Mouse (Mus musculus): ENCODE measurements around the gene Tep1.
A peak's percentile ranks its signal among the peaks of the same experiment; 100 is the strongest.

The Tep1 gene

DNA sequence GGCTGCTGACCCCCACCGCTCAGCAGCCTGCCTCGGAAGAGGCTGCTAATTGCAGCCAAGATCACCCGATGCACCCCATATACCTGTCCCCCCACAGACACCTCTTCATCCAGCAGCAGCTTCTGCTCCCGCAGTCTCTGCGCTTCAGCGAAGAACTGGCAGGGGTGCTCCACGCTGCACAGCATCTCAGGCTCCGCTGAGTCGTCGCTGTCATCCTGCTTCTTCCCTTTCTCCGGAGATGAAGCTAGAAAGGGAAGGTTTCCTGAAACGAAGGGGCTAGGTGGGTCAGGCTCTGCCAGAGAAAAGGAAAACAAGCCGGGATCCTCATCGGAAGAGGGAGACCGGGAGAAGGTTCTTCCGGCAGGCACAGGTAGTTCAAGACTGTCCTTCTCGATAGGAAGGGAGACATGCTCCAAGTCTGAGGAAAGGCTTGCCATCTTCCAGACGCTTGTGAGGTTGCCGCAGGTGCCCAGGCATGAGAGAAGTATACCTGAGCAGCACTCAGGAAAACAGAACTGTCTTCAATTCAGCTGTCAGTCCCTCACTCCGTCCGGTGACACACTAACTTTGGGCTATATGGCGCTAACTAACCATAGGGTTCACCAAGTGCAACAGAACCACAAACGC is 26.5 kb upstream of the Tep1 start:
- H3K4me1 ChIP-seq (replicated peaks; ENCODE audit: low read depth, low read length), result peaks cover 34% of the 10 kb centered on the region
- H3K36me3 ChIP-seq (ENCODE audit: insufficient read depth, low read length), result no peaks in the 10 kb centered on the region
- H3K4me3 ChIP-seq (replicated peaks; ENCODE audit: low read length), result peak overlapping the region; percentile 77
- H3K27me3 ChIP-seq (ENCODE audit: insufficient read depth, low read length), result peaks cover 53% of the 10 kb centered on the region
- peaks cover 9% of the 10 kb centered on the region for H3K9me3 ChIP-seq (ENCODE audit: low read length)
- no peak for TF ChIP-seq POU5F1 (IDR thresholded peaks at IDR 0.05; ENCODE audit: borderline replicate concordance, low read length)
- no peak for TF ChIP-seq NANOG (IDR thresholded peaks at IDR 0.05; ENCODE audit: borderline replicate concordance, low read length)
- TF ChIP-seq CTCF (conservative IDR thresholded peaks at IDR 0.05; ENCODE audit: low read length), result no peak

DNA sequence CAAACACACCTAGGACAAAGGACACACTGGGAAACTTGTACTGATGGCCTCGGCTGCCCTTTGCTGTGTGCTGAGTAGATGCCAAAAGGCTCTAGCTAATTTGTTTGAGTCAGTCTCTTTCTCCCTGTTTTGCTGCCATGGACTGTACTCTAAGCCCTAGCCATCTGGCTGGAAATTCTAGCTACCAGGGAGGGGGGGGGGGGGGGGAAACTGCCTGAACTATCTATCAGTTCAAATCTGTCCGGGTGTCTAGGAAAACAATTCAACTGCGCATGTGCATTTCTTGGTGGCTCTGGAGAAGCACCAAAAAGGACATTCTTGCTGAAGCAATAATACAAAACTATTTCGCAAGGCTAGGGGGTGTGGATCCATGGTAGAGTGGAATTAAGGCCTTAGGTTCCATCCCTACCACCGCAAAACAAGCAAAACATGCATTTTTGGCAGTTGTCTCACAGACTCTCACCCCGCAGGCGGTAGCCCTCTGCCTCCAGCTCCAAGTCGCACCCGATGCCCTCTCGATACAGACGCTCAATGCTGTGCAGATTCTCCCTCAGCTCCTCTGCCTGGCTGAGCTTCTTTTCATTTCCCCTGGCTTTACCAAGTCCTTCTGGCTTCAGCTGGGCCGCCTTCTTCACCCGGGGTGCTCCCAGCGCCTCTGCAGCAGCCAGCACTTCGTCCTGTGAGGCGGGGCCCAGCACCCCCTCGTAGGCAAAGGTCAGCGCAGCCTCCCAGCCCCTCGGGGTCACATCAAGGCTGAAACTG is 25.8 kb upstream of the Tep1 start:
- Histone ChIP-seq H3K4me1 (replicated peaks; ENCODE audit: low read depth, low read length) (peaks cover 34% of the 10 kb centered on the region), H3K27me3 (ENCODE audit: insufficient read depth, low read length) (peaks cover 53% of the 10 kb centered on the region), H3K36me3 (ENCODE audit: insufficient read depth, low read length) (no peaks in the 10 kb centered on the region), H3K4me3 (replicated peaks; ENCODE audit: low read length) (peak overlapping the region; percentile 77), H3K9me3 (ENCODE audit: low read length) (peaks cover 9% of the 10 kb centered on the region)
- TF ChIP-seq CTCF (conservative IDR thresholded peaks at IDR 0.05; ENCODE audit: low read length) (no peak), NANOG (IDR thresholded peaks at IDR 0.05; ENCODE audit: borderline replicate concordance, low read length) (no peak), POU5F1 (IDR thresholded peaks at IDR 0.05; ENCODE audit: borderline replicate concordance, low read length) (no peak)

DNA sequence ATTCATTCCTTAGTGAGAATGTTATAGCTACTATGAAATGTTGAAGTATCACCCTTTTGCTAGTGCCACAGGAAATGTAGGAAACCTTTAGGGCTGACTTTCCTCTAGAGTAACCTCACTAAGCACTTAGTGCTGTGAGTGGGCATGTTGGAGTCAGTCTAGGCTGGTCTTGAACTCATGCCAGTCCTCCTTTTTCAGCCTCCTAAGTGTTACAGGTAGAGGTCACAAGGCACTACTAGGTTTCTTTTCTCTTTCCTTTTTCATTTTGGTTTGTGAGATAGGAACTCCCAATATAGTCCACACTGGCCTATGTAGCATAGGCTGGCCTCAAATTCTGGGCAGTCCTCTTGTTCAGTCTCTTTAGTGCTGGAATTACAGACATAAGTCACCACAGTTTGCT is 25.0 kb upstream of the Tep1 start:
- Histone ChIP-seq H3K27me3 (ENCODE audit: insufficient read depth, low read length) (peaks cover 53% of the 10 kb centered on the region), H3K4me1 (replicated peaks; ENCODE audit: low read depth, low read length) (peaks cover 34% of the 10 kb centered on the region), H3K9me3 (ENCODE audit: low read length) (peaks cover 4% of the 10 kb centered on the region; the same call in 1 of the 2 replicates), H3K36me3 (ENCODE audit: insufficient read depth, low read length) (no peaks in the 10 kb centered on the region), H3K4me3 (replicated peaks; ENCODE audit: low read length) (no peak overlapping the region)
- TF ChIP-seq POU5F1 (IDR thresholded peaks at IDR 0.05; ENCODE audit: borderline replicate concordance, low read length), result no peak
- TF ChIP-seq CTCF (conservative IDR thresholded peaks at IDR 0.05; ENCODE audit: low read length), result no peak
- no peak for TF ChIP-seq NANOG (IDR thresholded peaks at IDR 0.05; ENCODE audit: borderline replicate concordance, low read length)

DNA sequence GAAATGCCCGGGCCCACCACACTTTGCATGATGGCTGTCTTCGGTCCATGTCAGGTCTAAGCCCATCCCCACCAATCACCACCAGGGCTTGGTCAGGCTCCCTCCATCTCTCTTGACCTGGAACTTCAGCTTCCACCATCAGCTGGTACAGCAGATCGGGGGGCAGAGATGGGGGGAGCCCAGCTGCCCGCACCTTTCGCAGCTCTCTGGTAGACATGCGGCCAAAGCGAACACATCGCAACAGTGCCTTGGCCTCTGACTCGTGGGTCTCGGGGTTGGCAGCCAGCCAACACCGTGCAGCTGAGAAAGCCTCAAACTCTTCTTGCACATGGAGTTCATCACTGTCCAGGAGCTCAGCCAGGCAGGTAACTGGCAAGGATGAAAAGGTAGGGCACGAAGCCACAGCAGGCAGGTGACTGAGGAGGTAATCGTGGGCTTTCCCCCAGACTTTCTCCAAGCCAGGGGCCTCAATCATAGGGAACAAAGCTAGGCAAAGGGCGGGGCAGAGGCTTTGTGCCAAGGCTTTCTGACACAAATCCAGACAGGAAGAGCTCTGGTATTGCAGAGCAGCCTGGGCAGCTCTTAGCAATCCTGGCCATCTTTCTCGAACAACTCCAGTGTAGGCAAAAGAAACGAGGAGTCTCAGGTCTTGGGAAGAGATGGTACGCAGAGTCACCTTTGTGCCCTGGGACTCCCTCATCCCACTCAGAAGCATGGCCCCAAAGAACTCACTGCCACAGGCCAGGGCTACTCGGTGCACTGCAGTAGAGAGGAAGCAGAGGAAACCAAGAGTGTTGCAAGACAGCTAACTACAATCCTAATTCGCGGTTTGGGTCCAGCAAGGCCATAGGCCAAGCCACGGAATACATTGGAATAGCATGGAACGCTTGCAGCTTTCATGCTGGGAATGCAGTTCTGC is 22.4 kb upstream of the Tep1 start:
- Histone ChIP-seq H3K9me3 (ENCODE audit: low read length) (no peaks in the 10 kb centered on the region), H3K36me3 (ENCODE audit: insufficient read depth, low read length) (no peaks in the 10 kb centered on the region), H3K27me3 (ENCODE audit: insufficient read depth, low read length) (peaks cover 54% of the 10 kb centered on the region), H3K4me1 (replicated peaks; ENCODE audit: low read depth, low read length) (peaks cover 34% of the 10 kb centered on the region), H3K4me3 (replicated peaks; ENCODE audit: low read length) (no peak overlapping the region)
- TF ChIP-seq POU5F1 (IDR thresholded peaks at IDR 0.05; ENCODE audit: borderline replicate concordance, low read length) (no peak), NANOG (IDR thresholded peaks at IDR 0.05; ENCODE audit: borderline replicate concordance, low read length) (no peak), CTCF (conservative IDR thresholded peaks at IDR 0.05; ENCODE audit: low read length) (no peak)

DNA sequence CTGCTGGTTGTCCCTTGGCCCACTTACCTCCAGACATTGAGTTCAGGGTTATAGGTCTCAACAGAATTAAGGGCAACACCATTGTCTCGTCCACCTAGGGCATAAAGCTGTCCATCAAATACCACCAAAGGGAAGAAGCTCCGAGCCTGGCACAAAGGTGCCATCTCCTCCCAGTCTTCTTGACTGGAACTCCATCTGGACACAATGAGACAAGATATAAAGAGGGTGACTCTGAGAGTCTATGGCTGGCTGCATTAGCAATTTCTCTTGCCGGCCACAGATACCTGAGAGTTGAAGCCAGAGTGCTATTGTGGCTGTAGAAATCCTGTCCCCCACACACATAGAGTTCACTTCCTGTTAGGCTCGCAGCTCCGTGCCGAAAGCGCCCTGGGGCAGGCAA is 21.7 kb upstream of the Tep1 start:
- no peaks in the 10 kb centered on the region for H3K36me3 ChIP-seq (ENCODE audit: insufficient read depth, low read length)
- H3K4me3 ChIP-seq (replicated peaks; ENCODE audit: low read length), result no peak overlapping the region
- no peaks in the 10 kb centered on the region for H3K9me3 ChIP-seq (ENCODE audit: low read length)
- TF ChIP-seq POU5F1 (IDR thresholded peaks at IDR 0.05; ENCODE audit: borderline replicate concordance, low read length) (no peak), CTCF (conservative IDR thresholded peaks at IDR 0.05; ENCODE audit: low read length) (no peak), NANOG (IDR thresholded peaks at IDR 0.05; ENCODE audit: borderline replicate concordance, low read length) (no peak)
- peaks cover 47% of the 10 kb centered on the region for H3K27me3 ChIP-seq (ENCODE audit: insufficient read depth, low read length)
- H3K4me1 ChIP-seq (replicated peaks; ENCODE audit: low read depth, low read length), result peaks cover 27% of the 10 kb centered on the region

DNA sequence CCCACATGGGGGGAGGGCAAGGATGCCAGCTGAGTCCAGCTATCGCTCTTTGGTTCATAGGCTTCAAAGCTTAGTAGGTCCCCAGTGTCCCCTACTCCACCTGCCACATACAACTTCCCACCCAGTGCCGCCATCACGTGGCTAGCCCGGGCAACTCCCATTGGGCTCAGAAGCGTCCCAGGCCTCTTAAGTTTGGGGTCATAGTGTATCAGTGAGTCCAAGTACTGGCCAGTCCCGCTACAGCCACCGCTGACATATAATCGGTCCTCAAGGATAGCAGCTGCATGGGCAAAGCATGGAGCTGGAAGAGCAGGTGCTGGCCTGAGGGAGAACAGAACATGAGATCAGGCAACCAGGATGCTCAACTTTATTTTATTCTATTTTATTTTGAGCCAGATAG is 21.3 kb upstream of the Tep1 start:
- Histone ChIP-seq H3K4me1 (replicated peaks; ENCODE audit: low read depth, low read length) (peaks cover 22% of the 10 kb centered on the region), H3K36me3 (ENCODE audit: insufficient read depth, low read length) (no peaks in the 10 kb centered on the region)
- TF ChIP-seq NANOG (IDR thresholded peaks at IDR 0.05; ENCODE audit: borderline replicate concordance, low read length) (no peak), CTCF (conservative IDR thresholded peaks at IDR 0.05; ENCODE audit: low read length) (no peak), POU5F1 (IDR thresholded peaks at IDR 0.05; ENCODE audit: borderline replicate concordance, low read length) (no peak)

DNA sequence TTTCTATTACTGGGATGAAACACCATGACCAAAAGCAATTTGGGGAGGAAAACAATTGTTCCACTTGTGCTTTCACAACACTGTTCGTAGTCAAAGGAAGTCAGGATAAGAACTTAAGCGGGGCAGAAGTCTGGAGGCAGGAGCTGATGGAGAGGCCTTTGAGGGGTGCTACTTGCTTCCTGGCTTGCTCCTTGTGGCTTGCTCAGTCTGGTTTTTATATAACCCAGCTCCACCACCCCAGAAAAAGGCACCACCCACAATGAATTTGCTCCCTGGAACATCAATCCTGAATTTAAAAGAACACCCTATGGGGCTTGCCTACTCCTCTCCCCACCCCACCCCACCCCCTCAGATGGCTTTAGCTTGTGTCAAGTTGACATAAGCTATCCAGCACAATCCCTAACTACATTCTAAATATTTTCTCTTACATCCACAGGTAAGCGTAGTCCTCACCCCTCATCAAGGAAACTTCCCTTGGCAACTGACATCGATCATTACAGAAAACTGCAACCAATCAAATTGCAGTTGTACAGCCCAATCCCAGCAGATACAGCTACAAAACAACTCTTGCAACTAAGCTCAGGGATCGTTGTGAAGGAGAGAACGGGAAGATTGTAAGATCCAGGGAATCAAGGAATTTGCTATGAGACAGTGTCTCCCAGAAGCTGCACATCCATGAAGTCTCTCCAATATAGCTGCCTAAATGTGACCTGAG is 6.0 kb upstream of the Tep1 start:
- no peak for TF ChIP-seq POU5F1 (IDR thresholded peaks at IDR 0.05; ENCODE audit: borderline replicate concordance, low read length)
- no peak for TF ChIP-seq CTCF (conservative IDR thresholded peaks at IDR 0.05; ENCODE audit: low read length)
- no peak for TF ChIP-seq NANOG (IDR thresholded peaks at IDR 0.05; ENCODE audit: borderline replicate concordance, low read length)
- no peaks in the 10 kb centered on the region for H3K36me3 ChIP-seq (ENCODE audit: insufficient read depth, low read length)
- no peaks in the 10 kb centered on the region for H3K27me3 ChIP-seq (ENCODE audit: insufficient read depth, low read length)
- peaks cover 15% of the 10 kb centered on the region for H3K4me1 ChIP-seq (replicated peaks; ENCODE audit: low read depth, low read length)
- H3K4me3 ChIP-seq (replicated peaks; ENCODE audit: low read length), result no peak overlapping the region
- no peaks in the 10 kb centered on the region for H3K9me3 ChIP-seq (ENCODE audit: low read length)

More for the DNA sequence above, 21.3 kb upstream of the Tep1 start:
- Histone ChIP-seq H3K9me3 (ENCODE audit: low read length) (no peaks in the 10 kb centered on the region), H3K27me3 (ENCODE audit: insufficient read depth, low read length) (peaks cover 42% of the 10 kb centered on the region), H3K4me3 (replicated peaks; ENCODE audit: low read length) (no peak overlapping the region)

All from E14TG2a.4 (cell line).